ENCODE assay signal across 22 mouse cellular contexts in genomic region chr1:90501373-90501772, GRCm38 (mm10).
DNase-seq lines count a peak whose midpoint lies in the region; ATAC-seq lines count a peak whose summit lies in the region.
"Had no signal": no experiment of that assay in that cellular context is flagged by ENCODE, and none has a peak within 500 bp of the region (broad histone marks: within the 10 kb centered on the region; RNA-seq: fewer than 3 reads in every experiment).

No protein-coding gene starts in this region.

- DNase-seq in heart, adult 11 months: peak; percentile 97
- DNase-seq in heart, postnatal 4 days: no peak
- peak; percentile 54 for DNase-seq in heart, adult 8-10 months (ENCODE audit: low spot score)
- DNase-seq in heart, postnatal 10 days: peak; percentile 45 to 46
- DNase-seq in heart, embryonic 10.5 days (ENCODE audit: low spot score): no peak
- DNase-seq: adrenal gland, adult 2 months; adrenal gland, postnatal 10 days; adrenal gland, postnatal 25 days; cerebellum, adult 11 months; cerebellum, adult 18-20 months; cerebellum, adult 8-10 months; cerebellum, adult 9-11 months; cerebellum, postnatal 14 days; cerebellum, postnatal 36 days; embryo, embryonic 11 days had no signal

- no peak overlapping the region for H3K4me2 ChIP-seq in heart, embryonic 11.5 days
- H3K4me2 ChIP-seq: embryonic facial prominence, embryonic 13.5 days; embryonic facial prominence, embryonic 15.5 days; forebrain, embryonic 12.5 days had no signal

- H3K9me3 ChIP-seq in heart, embryonic 11.5 days (replicated peaks; ENCODE audit: control insufficient read depth, low read length): no peaks in the 10 kb centered on the region
- no peaks in the 10 kb centered on the region for H3K9me3 ChIP-seq in heart, embryonic 10.5 days
- H3K9me3 ChIP-seq: embryonic facial prominence, embryonic 13.5 days; embryonic facial prominence, embryonic 15.5 days; forebrain, embryonic 12.5 days had no signal

- intact Hi-C loops in heart, postnatal 10 days (cut with DNase I): no loop called here

- no peak for ATAC-seq in heart, embryonic 11.5 days (replicated peaks; ENCODE audit: insufficient number of reproducible peaks, low FRiP score, low TSS enrichment)
- ATAC-seq: forebrain, embryonic 14.5 days had no signal

- peaks cover 26% of the 10 kb centered on the region for H3K4me1 ChIP-seq in heart, embryonic 11.5 days (ENCODE audit: control insufficient read depth, insufficient read depth, low read length)
- peaks cover 41% of the 10 kb centered on the region for H3K4me1 ChIP-seq in heart, embryonic 10.5 days

- H3K27me3 ChIP-seq in heart, embryonic 11.5 days (ENCODE audit: control insufficient read depth, insufficient read depth, low read length): no peaks in the 10 kb centered on the region
- no peaks in the 10 kb centered on the region for H3K27me3 ChIP-seq in heart, embryonic 10.5 days (ENCODE audit: insufficient read depth, poor library complexity, severe bottlenecking)
- H3K27me3 ChIP-seq: embryonic facial prominence, embryonic 13.5 days; embryonic facial prominence, embryonic 15.5 days; forebrain, embryonic 12.5 days had no signal

- H3K9ac ChIP-seq in heart, embryonic 11.5 days (ENCODE audit: low read depth, low read length): no peak overlapping the region
- H3K9ac ChIP-seq: embryonic facial prominence, embryonic 13.5 days; embryonic facial prominence, embryonic 15.5 days; forebrain, embryonic 12.5 days had no signal

- no peaks in the 10 kb centered on the region for H3K36me3 ChIP-seq in heart, embryonic 11.5 days (ENCODE audit: control insufficient read depth, insufficient read depth, low read length)
- H3K36me3 ChIP-seq in heart, embryonic 10.5 days: no peaks in the 10 kb centered on the region
- H3K36me3 ChIP-seq: embryonic facial prominence, embryonic 13.5 days; embryonic facial prominence, embryonic 15.5 days; forebrain, embryonic 10.5 days; forebrain, embryonic 12.5 days had no signal

- no peak overlapping the region for H3K27ac ChIP-seq in heart, embryonic 11.5 days (ENCODE audit: low read depth, low read length)
- no peak overlapping the region for H3K27ac ChIP-seq in heart, embryonic 10.5 days
- H3K27ac ChIP-seq: embryonic facial prominence, embryonic 13.5 days; embryonic facial prominence, embryonic 15.5 days; forebrain, embryonic 10.5 days; forebrain, embryonic 12.5 days had no signal

- no peak overlapping the region for H3K4me3 ChIP-seq in heart, embryonic 11.5 days (ENCODE audit: low read depth, low read length)
- H3K4me3 ChIP-seq in heart, embryonic 10.5 days: no peak overlapping the region
- H3K4me3 ChIP-seq: embryonic facial prominence, embryonic 13.5 days; embryonic facial prominence, embryonic 15.5 days; erythroblast, embryonic 14.5 days; forebrain, embryonic 10.5 days; forebrain, embryonic 12.5 days had no signal

Comparison
In these comparisons a context has a peak if more than half of its experiments do, and no peak if none do; other contexts are left out.
1. DNase-seq: peak in heart, adult 11 months (single experiment), heart, adult 8-10 months (single experiment) and heart, postnatal 10 days (2 of 2); none in heart, postnatal 4 days (single experiment) and heart, embryonic 10.5 days (single experiment).